Mouse (Mus musculus): ENCODE measurements around the gene Hoxd9. TPM values are rescaled to one million over a fixed set of nuclear protein-coding genes. Genes with fewer than 3 reads are reported as not detected.

The Hoxd9 gene
- total and polyA plus RNA-seq, 3 experiments = not detected

DNA sequence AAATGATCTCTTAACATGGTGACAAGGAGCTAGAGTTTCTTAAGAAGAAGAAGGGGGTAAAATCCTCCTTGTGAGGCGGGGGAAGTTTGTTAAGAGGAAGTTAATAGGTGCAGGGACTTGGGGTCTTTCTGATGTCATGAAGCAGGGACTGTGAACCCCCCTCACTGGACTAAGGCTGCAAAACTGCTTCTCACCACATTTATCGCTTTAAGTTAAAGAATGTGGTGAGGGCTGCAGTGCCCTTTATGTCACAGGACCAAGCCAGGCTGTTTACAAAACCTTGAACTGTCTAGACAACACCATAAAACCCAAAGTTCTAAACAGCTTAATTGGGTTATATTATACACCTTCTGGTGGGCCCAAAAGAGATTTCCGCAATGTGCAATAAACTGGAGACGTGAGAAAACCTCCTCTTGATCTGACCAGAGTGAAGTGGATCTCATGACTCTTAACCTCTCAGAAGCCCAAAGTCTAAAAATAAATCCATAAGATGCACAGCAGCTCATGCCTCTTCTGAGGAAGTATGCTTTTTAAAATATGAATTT is 12.4 kb upstream of the Hoxd9 start:
- Histone ChIP-seq H3K36me3 (ENCODE audit: control insufficient read depth in 1 of 2, insufficient read depth in 2 of 2, low read length in 2 of 2) (no peaks in the 10 kb centered on the region), H3K27me3 (ENCODE audit: control insufficient read depth in 1 of 2, insufficient read depth in 2 of 2, low read length in 2 of 2) (peaks cover 0 to 2% of the 10 kb centered on the region in 2 experiments; a peak in 3 of 4 replicates), H3K9me3 (replicated peaks; ENCODE audit: insufficient read depth, low read length) (no peaks in the 10 kb centered on the region), H3K27ac (ENCODE audit: control insufficient read depth, low read depth, low read length) (no peak overlapping the region), H3K79me2 (ENCODE audit: control insufficient read depth, insufficient read depth, low read length, poor library complexity) (no peaks in the 10 kb centered on the region), H3K4me1 (ENCODE audit: control insufficient read depth in 1 of 2, insufficient read depth in 2 of 2, low read length in 2 of 2) (no peaks in the 10 kb centered on the region), H3K9ac (ENCODE audit: control insufficient read depth, low read depth, low read length, poor library complexity, severe bottlenecking) (no peak overlapping the region), H3K4me3 (ENCODE audit: control insufficient read depth in 1 of 2, insufficient read depth in 1 of 2, low read depth in 2 of 2, low read length in 2 of 2) (no peak overlapping the region)
- DNase-seq (ENCODE audit: low read depth, low spot score) = no peak
- TF ChIP-seq ZMIZ1 (IDR thresholded peaks at IDR 0.05; ENCODE audit: low read depth, low read length) = no peak
- no peak for TF ChIP-seq MXI1 (IDR thresholded peaks at IDR 0.05; ENCODE audit: low read depth, low read length)
- no peak for TF ChIP-seq ZKSCAN1 (IDR thresholded peaks at IDR 0.05; ENCODE audit: low read depth, low read length)
- TF ChIP-seq ZC3H11A (IDR thresholded peaks at IDR 0.05; ENCODE audit: low read depth, low read length) = no peak
- no peak for TF ChIP-seq RAD21 (IDR thresholded peaks at IDR 0.05; ENCODE audit: low read depth, low read length)
- no peak for TF ChIP-seq CHD1 (IDR thresholded peaks at IDR 0.05; ENCODE audit: low read depth, low read length)
- TF ChIP-seq TAL1 (IDR thresholded peaks at IDR 0.05; ENCODE audit: low read length) = no peak
- TF ChIP-seq GABPA (IDR thresholded peaks at IDR 0.05; ENCODE audit: low read depth, low read length) = no peak
- no peak for TF ChIP-seq MYC (IDR thresholded peaks at IDR 0.05; ENCODE audit: low read depth, low read length)
- TF ChIP-seq RCOR1 (IDR thresholded peaks at IDR 0.05; ENCODE audit: low read depth, low read length) = no peak
- no peak for TF ChIP-seq UBTF (IDR thresholded peaks at IDR 0.05; ENCODE audit: borderline replicate concordance, insufficient read depth, low read depth, low read length)
- no peak for TF ChIP-seq MEF2A (IDR thresholded peaks at IDR 0.05; ENCODE audit: extremely low read depth, insufficient replicate concordance, low read depth, low read length, poor library complexity, severe bottlenecking)
- TF ChIP-seq POLR2A (IDR thresholded peaks at IDR 0.05; ENCODE audit: control insufficient read depth in 1 of 2, insufficient read depth in 1 of 2, low read depth in 1 of 2, low read length in 2 of 2, poor library complexity in 1 of 2) = no peak
- no peak for TF ChIP-seq EP300 (IDR thresholded peaks at IDR 0.05; ENCODE audit: low read depth in 1 of 2, low read length in 2 of 2)
- no peak for TF ChIP-seq BHLHE40 (IDR thresholded peaks at IDR 0.05; ENCODE audit: borderline replicate concordance, low read depth, low read length)
- TF ChIP-seq HCFC1 (IDR thresholded peaks at IDR 0.05; ENCODE audit: low read depth, low read length) = no peak
- TF ChIP-seq JUND (IDR thresholded peaks at IDR 0.05; ENCODE audit: low read depth, low read length) = no peak

DNA sequence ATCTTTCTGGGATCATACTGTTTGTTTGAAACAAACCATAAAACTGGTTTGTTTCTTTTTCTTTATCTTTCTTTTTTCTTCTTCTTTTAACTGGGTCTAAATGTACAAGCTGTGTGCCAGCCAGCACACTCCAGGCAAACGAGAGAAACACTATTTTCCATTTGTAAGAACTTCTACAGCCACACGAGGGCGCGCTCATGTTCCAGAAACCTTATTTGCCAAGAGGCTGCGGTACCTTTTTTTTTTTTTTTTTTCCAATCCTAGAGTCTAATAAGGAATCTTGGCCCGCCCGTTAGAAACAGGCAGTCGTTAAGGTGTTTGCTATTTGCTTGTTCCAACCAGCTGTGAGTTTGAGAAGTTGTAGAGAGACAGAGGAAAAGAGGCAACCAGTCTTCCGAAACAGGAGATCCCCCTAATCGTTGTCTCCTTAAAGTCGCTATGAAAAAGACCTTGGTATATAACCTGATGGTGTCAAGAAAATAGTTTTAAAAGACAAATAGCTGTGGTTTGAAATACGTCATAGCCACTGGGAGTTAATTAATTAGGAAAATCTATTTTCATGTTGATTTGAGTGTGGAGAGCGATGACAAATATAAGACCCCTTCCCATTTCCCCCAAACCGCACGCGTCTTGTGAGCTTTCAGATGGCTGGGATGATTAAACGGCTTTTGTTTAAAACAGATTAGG is 11.1 kb upstream of the Hoxd9 start:
- H3K9ac ChIP-seq (ENCODE audit: control insufficient read depth, low read depth, low read length, poor library complexity, severe bottlenecking) = no peak overlapping the region
- no peaks in the 10 kb centered on the region for H3K36me3 ChIP-seq (ENCODE audit: control insufficient read depth in 1 of 2, insufficient read depth in 2 of 2, low read length in 2 of 2)
- peaks cover 0 to 2% of the 10 kb centered on the region in 2 experiments; a peak in 3 of 4 replicates for H3K27me3 ChIP-seq (ENCODE audit: control insufficient read depth in 1 of 2, insufficient read depth in 2 of 2, low read length in 2 of 2)
- peak; percentile 37 for DNase-seq (ENCODE audit: low read depth, low spot score)
- H3K9me3 ChIP-seq (replicated peaks; ENCODE audit: insufficient read depth, low read length) = no peaks in the 10 kb centered on the region
- no peaks in the 10 kb centered on the region for H3K4me1 ChIP-seq (ENCODE audit: control insufficient read depth in 1 of 2, insufficient read depth in 2 of 2, low read length in 2 of 2)
- no peak overlapping the region for H3K27ac ChIP-seq (ENCODE audit: control insufficient read depth, low read depth, low read length)
- H3K79me2 ChIP-seq (ENCODE audit: control insufficient read depth, insufficient read depth, low read length, poor library complexity) = no peaks in the 10 kb centered on the region
- H3K4me3 ChIP-seq (ENCODE audit: control insufficient read depth in 1 of 2, insufficient read depth in 1 of 2, low read depth in 2 of 2, low read length in 2 of 2) = no peak overlapping the region
- TF ChIP-seq JUND (IDR thresholded peaks at IDR 0.05; ENCODE audit: low read depth, low read length) (no peak), ZKSCAN1 (IDR thresholded peaks at IDR 0.05; ENCODE audit: low read depth, low read length) (no peak), BHLHE40 (IDR thresholded peaks at IDR 0.05; ENCODE audit: borderline replicate concordance, low read depth, low read length) (no peak), USF2 (IDR thresholded peaks at IDR 0.05; ENCODE audit: borderline replicate concordance in 1 of 2, insufficient read depth in 1 of 2, low read depth in 1 of 2, low read length in 2 of 2) (no peak), RAD21 (IDR thresholded peaks at IDR 0.05; ENCODE audit: low read depth, low read length) (peak; percentile 19), ZC3H11A (IDR thresholded peaks at IDR 0.05; ENCODE audit: low read depth, low read length) (peak; percentile 16; the same call in 1 of the 2 replicates), MYB (IDR thresholded peaks at IDR 0.05; ENCODE audit: low read depth, low read length) (no peak), POLR2AphosphoS2 (IDR thresholded peaks at IDR 0.05; ENCODE audit: low read length) (no peak), MAZ (IDR thresholded peaks at IDR 0.05; ENCODE audit: low read depth, low read length) (no peak), MAX (IDR thresholded peaks at IDR 0.05; ENCODE audit: low read length) (no peak), MXI1 (IDR thresholded peaks at IDR 0.05; ENCODE audit: low read depth, low read length) (no peak), MAFK (IDR thresholded peaks at IDR 0.05; ENCODE audit: borderline replicate concordance, low read depth, low read length) (no peak), ELF1 (IDR thresholded peaks at IDR 0.05; ENCODE audit: low read depth, low read length) (no peak), SMC3 (IDR thresholded peaks at IDR 0.05; ENCODE audit: low read depth, low read length) (peak; percentile 45), SIN3A (IDR thresholded peaks at IDR 0.05; ENCODE audit: low read length) (no peak), CTCF (IDR thresholded peaks at IDR 0.05 in 2 of 3, conservative IDR thresholded peaks at IDR 0.05 in 1 of 3; ENCODE audit: control insufficient read depth in 1 of 3, insufficient read depth in 1 of 3, low read depth in 2 of 3, low read length in 3 of 3, poor library complexity in 1 of 3, severe bottlenecking in 1 of 3) (peak in 2 of 3 experiments; percentile 45 to 58; a peak in 5 of 6 replicates), GATA1 (IDR thresholded peaks at IDR 0.05; ENCODE audit: low read depth, low read length) (no peak), TAL1 (IDR thresholded peaks at IDR 0.05; ENCODE audit: low read length) (no peak), HCFC1 (IDR thresholded peaks at IDR 0.05; ENCODE audit: low read depth, low read length) (no peak), CHD2 (IDR thresholded peaks at IDR 0.05; ENCODE audit: low read length) (no peak)
